Mouse (Mus musculus): ENCODE results near the gene Zfp697.
"Not testable (repeated sequence)": the region's sequence is repeated elsewhere in the genome, so short reads cannot be mapped to it uniquely, and the experiment has no call there.

- TF ChIP-seq CTCF, EP300 (IDR thresholded peaks at IDR 0.05; ENCODE audit: low read depth): not testable (repeated sequence)
These were observed 24.4 kb downstream of the Zfp697 start for GRCm38 (mm10) chr3:98406569-98407144.
